Mouse (Mus musculus) kidney, postnatal 0 days (tissue): ENCODE data around the gene Nln. TPM values are rescaled to one million over a fixed set of nuclear protein-coding genes. Genes with fewer than 3 reads are reported as not detected.

Experiments
- ATAC-seq: fragments of 200-750 bp; cut with Nextera tagmentation; replicated peaks from 2 replicates; pipeline ENCODE4 v1.8.0; 2017; ENCODE audit warnings: low read depth, moderate number of reproducible peaks, moderate TSS enrichment, moderate library complexity; ENCODE audit not compliant: low FRiP score
- DNase-seq: peaks from one replicate; pipeline ENCODE4 v3.0.0-alpha.2; 2016; ENCODE audit warnings: low spot score
- H3K27ac ChIP-seq: fragments of 300-500 bp; sonication (generic); 2 replicates; pipeline ENCODE4 v1.5.1; 2014; ENCODE audit warnings: mild to moderate bottlenecking
- H3K27me3 ChIP-seq: fragments of 300-500 bp; sonication (generic); 2 replicates; pipeline ENCODE4 v1.6.1; 2014; ENCODE audit warnings: low read length, mixed read lengths; ENCODE audit not compliant: insufficient read depth
- H3K36me3 ChIP-seq: fragments of 300-500 bp; sonication (generic); 2 replicates; pipeline ENCODE4 v1.6.1; 2014; ENCODE audit warnings: low read length, mixed read lengths; ENCODE audit not compliant: insufficient read depth
- H3K4me1 ChIP-seq: fragments of 300-500 bp; sonication (generic); replicated peaks from 2 replicates; pipeline ENCODE4 v1.6.1; 2014; ENCODE audit warnings: antibody characterized with exemption, low read length, mixed read lengths; ENCODE audit not compliant: insufficient read depth
- H3K4me2 ChIP-seq: fragments of 300-500 bp; sonication (generic); 2 replicates; pipeline ENCODE4 v1.6.1; 2014; ENCODE audit warnings: mild to moderate bottlenecking, low read length, moderate library complexity, mixed read lengths
- H3K4me3 ChIP-seq: fragments of 300-500 bp; sonication (generic); replicated peaks from 2 replicates; pipeline ENCODE4 v1.5.1; 2014; ENCODE audit warnings: low read depth, low read length
- H3K9ac ChIP-seq: fragments of 300-500 bp; sonication (generic); 2 replicates; pipeline ENCODE4 v1.6.1; 2014; ENCODE audit warnings: low read depth, low read length
- H3K9me3 ChIP-seq: fragments of 300-500 bp; sonication (generic); replicated peaks from 2 replicates; pipeline ENCODE4 v1.6.1; 2016; ENCODE audit warnings: low read length, inconsistent platforms, mixed read lengths
- CTCF ChIP-seq: IDR thresholded peaks from 2 replicates; pipeline ENCODE4 v1.5.1; 2016; ENCODE audit warnings: antibody characterized with exemption, low read depth, mild to moderate bottlenecking, moderate library complexity
- WGBS: fragments of 180-500 bp; shearing (Covaris S2); extraction: QIAGEN DNeasy Blood & Tissue Kit; methylation state at CpG from one replicate; pipeline ENCODE4 v1.1.7; 2014; 5-methylcytosine and 5-hydroxymethylcytosine counted together
- polyA plus RNA-seq: library from polyadenylated mRNA; unstranded; fragments of >200 nt; fragmentation: Nextera tagmentation; extraction: Ambion mirVana; gene quantifications from 2 replicates; pipeline ENCODE4 v1.2.1, GENCODE M21; 2015

Gene Nln
- polyA plus RNA-seq, 1 experiment from 2014 or later, result 13.5 TPM

- ATAC-seq (no peak), DNase-seq (no peak)
- no peaks in the 10 kb centered on the region for H3K36me3 ChIP-seq
- H3K9me3 ChIP-seq, result 0 out of 2 replicates have a peak, but pooled peaks cover 5% of the 10 kb centered on the region
- WGBS, result 90% methylated on average over 5 of the region's 5 CpGs
- H3K4me1 ChIP-seq, result no peaks in the 10 kb centered on the region
- no peak overlapping the region for H3K4me2 ChIP-seq
- no peak for TF ChIP-seq CTCF
- no peak overlapping the region for H3K4me3 ChIP-seq
- H3K9ac ChIP-seq, result no peak overlapping the region
- no peak overlapping the region for H3K27ac ChIP-seq
- no peaks in the 10 kb centered on the region for H3K27me3 ChIP-seq
Observed at GRCm38 (mm10) chr13:104101606-104102235, 7.7 kb downstream of the Nln start.

GRCm38 (mm10) chr13:104100416-104100815, 9.0 kb downstream of the Nln start:
- H3K27ac ChIP-seq, result no peak overlapping the region
- ATAC-seq (no peak), DNase-seq (no peak)
- no peaks in the 10 kb centered on the region for H3K4me1 ChIP-seq
- no peak for TF ChIP-seq CTCF
- 0 out of 2 replicates have a peak, but pooled peaks cover 5% of the 10 kb centered on the region for H3K9me3 ChIP-seq
- H3K36me3 ChIP-seq, result no peaks in the 10 kb centered on the region
- H3K4me3 ChIP-seq, result no peak overlapping the region
- no peak overlapping the region for H3K4me2 ChIP-seq
- H3K27me3 ChIP-seq, result no peaks in the 10 kb centered on the region
- H3K9ac ChIP-seq, result no peak overlapping the region
- WGBS, result 91% methylated on average over 4 of the region's 4 CpGs

GRCm38 (mm10) chr13:104097190-104097589, 12.2 kb downstream of the Nln start:
- no peak for TF ChIP-seq CTCF
- no peak for DNase-seq
- no peaks in the 10 kb centered on the region for H3K4me1 ChIP-seq
- no peaks in the 10 kb centered on the region for H3K27me3 ChIP-seq
- no peak for ATAC-seq
- no peak overlapping the region for H3K4me3 ChIP-seq
- no peak overlapping the region for H3K4me2 ChIP-seq
- H3K36me3 ChIP-seq, result 0 out of 2 replicates have a peak, but pooled peaks cover 3% of the 10 kb centered on the region
- no peaks in the 10 kb centered on the region for H3K9me3 ChIP-seq
- 98% methylated on average over 7 of the region's 7 CpGs for WGBS
- H3K27ac ChIP-seq, result no peak overlapping the region
- H3K9ac ChIP-seq, result no peak overlapping the region

- no peaks in the 10 kb centered on the region for H3K4me1 ChIP-seq
- ATAC-seq (no peak), DNase-seq (no peak)
- no peak overlapping the region for H3K4me2 ChIP-seq
- 74% methylated on average over 7 of the region's 7 CpGs for WGBS
- no peak overlapping the region for H3K4me3 ChIP-seq
- 0 out of 2 replicates have a peak, but pooled peaks cover 3% of the 10 kb centered on the region for H3K36me3 ChIP-seq
- H3K27me3 ChIP-seq, result no peaks in the 10 kb centered on the region
- no peaks in the 10 kb centered on the region for H3K9me3 ChIP-seq
- H3K27ac ChIP-seq, result no peak overlapping the region
- H3K9ac ChIP-seq, result no peak overlapping the region
- TF ChIP-seq CTCF, result no peak
Observed at GRCm38 (mm10) chr13:104095955-104096354, 13.5 kb downstream of the Nln start.

GRCm38 (mm10) chr13:104094531-104095385, 14.7 kb downstream of the Nln start:
- Histone ChIP-seq H3K4me2 (no peak overlapping the region), H3K9me3 (no peaks in the 10 kb centered on the region), H3K4me1 (no peaks in the 10 kb centered on the region), H3K27me3 (no peaks in the 10 kb centered on the region), H3K27ac (no peak overlapping the region), H3K36me3 (0 out of 2 replicates have a peak, but pooled peaks cover 3% of the 10 kb centered on the region), H3K9ac (no peak overlapping the region), H3K4me3 (no peak overlapping the region)
- ATAC-seq, result no peak
- DNase-seq, result no peak
- TF ChIP-seq CTCF, result no peak
- 70% methylated on average over 11 of the region's 11 CpGs for WGBS

GRCm38 (mm10) chr13:104091734-104092133, 17.7 kb downstream of the Nln start:
- Histone ChIP-seq H3K9ac (no peak overlapping the region), H3K9me3 (no peaks in the 10 kb centered on the region), H3K4me1 (no peaks in the 10 kb centered on the region), H3K36me3 (0 out of 2 replicates have a peak, but pooled peaks cover 3% of the 10 kb centered on the region), H3K4me2 (no peak overlapping the region), H3K27me3 (no peaks in the 10 kb centered on the region), H3K4me3 (no peak overlapping the region), H3K27ac (no peak overlapping the region)
- WGBS, result 19% methylated on average over 1 of the region's 1 CpGs
- ATAC-seq, result no peak
- no peak for TF ChIP-seq CTCF
- DNase-seq, result no peak
